Mouse (Mus musculus) midbrain, embryonic 14.5 days (tissue): ENCODE results near the gene Lipi. TPM values are rescaled to one million over a fixed set of nuclear protein-coding genes. Genes with fewer than 3 reads are reported as not detected.
A peak's percentile ranks its signal among the peaks of the same experiment; 100 is the strongest.

ENCODE experiments used
- ATAC-seq: fragments of 200-750 bp; cut with Nextera tagmentation; 2 replicates; pipeline ENCODE4 v1.8.0; 2017; ENCODE audit warnings: moderate number of reproducible peaks, moderate library complexity; ENCODE audit not compliant: low FRiP score, low TSS enrichment
- DNase-seq: peaks from one replicate; pipeline ENCODE4 v3.0.0-alpha.2; 2015
- H3K27ac ChIP-seq: fragments of 300-500 bp; sonication (generic); replicated peaks from 2 replicates; pipeline ENCODE4 v1.5.1; 2014; ENCODE audit warnings: mild to moderate bottlenecking, low read depth, low read length, moderate library complexity
- H3K27me3 ChIP-seq: fragments of 300-500 bp; sonication (generic); 2 replicates; pipeline ENCODE4 v1.6.1; 2014; ENCODE audit warnings: low read length, control low read depth, mixed read lengths; ENCODE audit not compliant: control insufficient read depth, insufficient read depth
- H3K36me3 ChIP-seq: fragments of 300-500 bp; sonication (generic); 2 replicates; pipeline ENCODE4 v1.6.1; 2014; ENCODE audit warnings: low read length, control low read depth; ENCODE audit not compliant: control insufficient read depth, insufficient read depth
- H3K4me1 ChIP-seq: fragments of 300-500 bp; sonication (generic); 2 replicates; pipeline ENCODE4 v1.6.1; 2014; ENCODE audit warnings: mild to moderate bottlenecking, antibody characterized with exemption, low read length, control low read depth; ENCODE audit not compliant: control insufficient read depth, insufficient read depth
- H3K4me2 ChIP-seq: fragments of 300-500 bp; sonication (generic); 2 replicates; pipeline ENCODE4 v1.6.1; 2014; ENCODE audit warnings: mild to moderate bottlenecking, low read length, moderate library complexity
- H3K4me3 ChIP-seq: fragments of 300-500 bp; sonication (generic); replicated peaks from 2 replicates; pipeline ENCODE4 v1.5.1; 2014; ENCODE audit warnings: low read depth, low read length
- H3K9ac ChIP-seq: fragments of 300-500 bp; sonication (generic); replicated peaks from 2 replicates; pipeline ENCODE4 v1.6.1; 2014; ENCODE audit warnings: mild to moderate bottlenecking, low read length, moderate library complexity
- H3K9me3 ChIP-seq: fragments of 300-500 bp; sonication (generic); 2 replicates; pipeline ENCODE4 v1.6.1; 2016; ENCODE audit warnings: low read length, control low read depth, mixed read lengths; ENCODE audit not compliant: control insufficient read depth
- WGBS: fragments of 180-500 bp; shearing (Covaris S2); extraction: QIAGEN DNeasy Blood & Tissue Kit; methylation state at CpG from one replicate; pipeline ENCODE4 v1.1.7; 2014; 5-methylcytosine and 5-hydroxymethylcytosine counted together
- polyA plus RNA-seq: library from polyadenylated mRNA; unstranded; fragments of >200 nt; fragmentation: Nextera tagmentation; extraction: Ambion mirVana; gene quantifications from 2 replicates; pipeline ENCODE4 v1.2.1, GENCODE M21; 2014

Lipi gene
- polyA plus RNA-seq, 1 experiment from 2014 or later: not detected

GRCm38 (mm10) chr16:75582279-75582678 is 3.6 kb downstream of the Lipi start:
- no peak for ATAC-seq
- WGBS: 90% methylated on average over 5 of the region's 5 CpGs
- H3K27me3 ChIP-seq: no peaks in the 10 kb centered on the region
- H3K27ac ChIP-seq: no peak overlapping the region
- H3K36me3 ChIP-seq: no peaks in the 10 kb centered on the region
- H3K4me3 ChIP-seq: no peak overlapping the region
- no peaks in the 10 kb centered on the region for H3K4me1 ChIP-seq
- no peak for DNase-seq
- no peak overlapping the region for H3K4me2 ChIP-seq
- no peak overlapping the region for H3K9ac ChIP-seq
- H3K9me3 ChIP-seq: no peaks in the 10 kb centered on the region

DNA sequence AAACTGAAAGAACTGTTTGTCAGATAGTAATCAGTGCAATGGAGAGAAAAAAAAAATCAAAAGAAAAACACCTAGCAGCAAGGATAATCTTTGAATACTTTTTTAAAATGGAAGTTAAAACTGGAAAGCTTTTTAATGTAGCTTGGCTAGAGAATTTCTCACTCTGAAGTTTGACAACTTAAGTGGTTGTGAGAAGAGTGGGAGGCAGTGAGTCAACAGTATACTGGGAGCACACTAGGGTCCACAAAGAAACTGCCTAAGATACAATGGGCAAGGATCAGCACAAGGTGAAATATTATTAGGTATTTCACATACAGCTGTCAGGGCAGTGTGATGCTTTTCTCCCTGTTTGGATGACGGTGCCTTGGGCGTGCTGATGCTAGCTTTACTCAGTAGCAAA is 23.0 kb downstream of the Lipi start:
- Histone ChIP-seq H3K4me1 (no peaks in the 10 kb centered on the region), H3K36me3 (no peaks in the 10 kb centered on the region), H3K27ac (no peak overlapping the region), H3K4me3 (no peak overlapping the region), H3K27me3 (no peaks in the 10 kb centered on the region), H3K9me3 (no peaks in the 10 kb centered on the region), H3K4me2 (no peak overlapping the region), H3K9ac (no peak overlapping the region)
- no peak for DNase-seq
- WGBS: 95% methylated on average over 2 of the region's 2 CpGs
- no peak for ATAC-seq

DNA sequence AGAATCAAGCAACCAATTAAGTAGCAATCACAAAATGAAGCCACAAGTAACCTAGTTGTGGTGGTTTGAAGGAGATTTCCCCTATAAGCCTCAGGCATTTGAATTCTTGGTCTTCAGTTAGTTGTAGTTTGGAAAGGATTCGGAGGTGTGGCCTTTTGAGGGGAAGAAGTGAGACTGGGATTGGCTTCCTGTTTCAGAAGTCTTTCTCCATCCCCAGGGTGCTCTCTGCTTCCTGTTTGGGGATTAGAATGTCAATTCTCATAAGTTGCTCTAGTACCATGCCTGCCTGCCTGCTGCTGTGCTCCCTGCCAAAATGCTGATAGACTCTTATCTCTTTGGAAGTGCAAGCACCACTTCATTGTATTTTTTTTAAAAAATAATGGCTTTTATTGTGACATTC is 40.6 kb downstream of the Lipi start:
- Histone ChIP-seq H3K36me3 (no peaks in the 10 kb centered on the region), H3K27ac (no peak overlapping the region), H3K9ac (no peak overlapping the region), H3K4me1 (no peaks in the 10 kb centered on the region), H3K27me3 (no peaks in the 10 kb centered on the region), H3K4me2 (no peak overlapping the region), H3K9me3 (no peaks in the 10 kb centered on the region), H3K4me3 (no peak overlapping the region)
- ATAC-seq: no peak
- WGBS: 94% methylated on average over 1 of the region's 1 CpGs
- no peak for DNase-seq

GRCm38 (mm10) chr16:75537784-75538565 is 47.9 kb downstream of the Lipi start:
- Histone ChIP-seq H3K9me3 (no peaks in the 10 kb centered on the region), H3K27ac (no peak overlapping the region), H3K9ac (no peak overlapping the region), H3K4me3 (no peak overlapping the region), H3K4me1 (no peaks in the 10 kb centered on the region), H3K27me3 (no peaks in the 10 kb centered on the region), H3K36me3 (no peaks in the 10 kb centered on the region), H3K4me2 (no peak overlapping the region)
- WGBS: 86% methylated on average over 7 of the region's 7 CpGs
- ATAC-seq (no peak), DNase-seq (no peak)

DNA sequence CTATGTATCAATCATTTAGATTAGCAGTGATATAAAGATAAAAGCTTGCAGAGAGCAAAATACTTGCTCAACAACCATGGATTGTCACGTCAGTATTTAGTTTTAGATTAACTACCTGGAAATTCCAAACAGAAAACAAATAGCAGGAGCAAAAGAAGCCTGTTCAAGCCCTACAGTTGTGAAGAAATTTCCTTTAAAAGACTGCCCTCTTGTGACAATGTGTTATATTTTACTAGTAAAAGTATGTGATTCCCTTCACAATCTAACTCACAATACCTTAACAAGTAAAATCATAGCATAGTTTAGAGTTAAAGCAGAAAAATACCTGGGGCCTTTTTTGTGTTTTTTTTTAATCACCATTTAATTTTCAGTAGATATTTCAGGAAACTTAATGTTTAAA is 54.2 kb downstream of the Lipi start:
- WGBS: 45% methylated on average over 1 of the region's 1 CpGs
- Histone ChIP-seq H3K27me3 (no peaks in the 10 kb centered on the region), H3K9ac (no peak overlapping the region), H3K4me2 (no peak overlapping the region), H3K36me3 (no peaks in the 10 kb centered on the region), H3K27ac (no peak overlapping the region), H3K4me1 (no peaks in the 10 kb centered on the region), H3K4me3 (no peak overlapping the region), H3K9me3 (no peaks in the 10 kb centered on the region)
- DNase-seq: peak; percentile 81
- no peak for ATAC-seq

DNA sequence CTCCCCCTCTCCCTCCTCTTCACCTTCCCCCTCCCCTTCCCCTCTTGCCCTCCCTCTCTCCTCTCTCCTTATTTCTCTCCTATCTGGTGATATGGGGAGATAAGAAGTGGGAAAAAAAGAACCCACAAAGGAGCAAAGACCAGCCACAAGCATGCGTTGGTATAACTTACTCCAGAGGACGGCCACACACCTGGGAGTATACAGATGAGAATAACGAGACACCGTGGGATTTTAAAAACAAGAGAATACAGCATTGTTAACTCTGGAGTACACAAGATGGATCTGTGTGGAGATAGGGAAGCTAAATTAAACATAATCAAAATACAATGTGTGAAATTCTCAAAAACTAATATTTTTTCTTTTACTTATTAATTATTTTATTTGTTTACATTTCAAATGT is 89.3 kb downstream of the Lipi start:
- Histone ChIP-seq H3K36me3 (no peaks in the 10 kb centered on the region), H3K9ac (no peak overlapping the region), H3K4me2 (no peak overlapping the region), H3K27ac (no peak overlapping the region), H3K4me3 (no peak overlapping the region), H3K4me1 (no peaks in the 10 kb centered on the region), H3K9me3 (no peaks in the 10 kb centered on the region), H3K27me3 (no peaks in the 10 kb centered on the region)
- ATAC-seq (no peak), DNase-seq (no peak)
- WGBS: 84% methylated on average over 4 of the region's 4 CpGs

Other genes with a start within 250 kb of the Lipi start
- gene Rbm11, start 6.8 kb upstream of the Lipi start, polyA plus RNA-seq: 2.2 and 2.9 TPM in 2 replicates
- 50.0 and 54.0 TPM in 2 replicates for gene Hspa13, start 181.0 kb upstream of the Lipi start, polyA plus RNA-seq